Mouse (Mus musculus) olfactory bulb, adult 2 months (tissue): ENCODE data around the gene Wdr91.

Experiments used
- CTCF ChIP-seq: fragments of 200-500 bp; IDR thresholded peaks from 2 replicates; pipeline ENCODE4 v1.5.1; 2012; ENCODE audit warnings: low read depth, mild to moderate bottlenecking, low read length, moderate library complexity; ENCODE audit not compliant: insufficient read depth
- POLR2A ChIP-seq: fragments of 200-500 bp; IDR thresholded peaks from 2 replicates; pipeline ENCODE4 v1.6.1; 2012; ENCODE audit warnings: mild to moderate bottlenecking, low read depth, low read length, moderate library complexity; ENCODE audit not compliant: insufficient read depth

- no peak for TF ChIP-seq POLR2A
- no peak for TF ChIP-seq CTCF
Measured at GRCm38 (mm10) chr6:34927594-34927993, 16.9 kb upstream of the Wdr91 start.
